ENCODE assay signal across 25 mouse cellular contexts in genomic region chr16:9054415-9054814, GRCm38 (mm10).
DNase-seq lines count a peak whose midpoint lies in the region; ATAC-seq lines count a peak whose summit lies in the region.
"Had no signal": no experiment of that assay in that cellular context is flagged by ENCODE, and none has a peak within 500 bp of the region (broad histone marks: within the 10 kb centered on the region; RNA-seq: fewer than 3 reads in every experiment).

No protein-coding gene starts in this region.

- peaks cover 6% of the 10 kb centered on the region for H3K4me1 ChIP-seq in heart, embryonic 16.5 days (ENCODE audit: control insufficient read depth, insufficient read depth, low read length)
- H3K4me1 ChIP-seq in neural tube, embryonic 15.5 days: no peaks in the 10 kb centered on the region
- H3K4me1 ChIP-seq in neural tube, embryonic 13.5 days (replicated peaks): peaks cover 5% of the 10 kb centered on the region; the same call in 1 of the 2 replicates
- H3K4me1 ChIP-seq: embryonic facial prominence, embryonic 12.5 days; forebrain, embryonic 13.5 days; limb, embryonic 12.5 days; liver, embryonic 13.5 days; midbrain, embryonic 12.5 days had no signal

- H3K9ac ChIP-seq in heart, embryonic 16.5 days (ENCODE audit: low read length): no peak overlapping the region
- no peak overlapping the region for H3K9ac ChIP-seq in neural tube, embryonic 15.5 days (replicated peaks)
- no peak overlapping the region for H3K9ac ChIP-seq in neural tube, embryonic 13.5 days
- H3K9ac ChIP-seq: embryonic facial prominence, embryonic 12.5 days; forebrain, embryonic 13.5 days; hindbrain, embryonic 13.5 days; limb, embryonic 12.5 days; liver, embryonic 13.5 days; lung, embryonic 14.5 days; midbrain, embryonic 12.5 days had no signal

- H3K4me2 ChIP-seq in heart, embryonic 16.5 days (ENCODE audit: low read depth, low read length): peak overlapping the region; percentile 3; the same call in 1 of the 2 replicates
- no peak overlapping the region for H3K4me2 ChIP-seq in neural tube, embryonic 15.5 days
- H3K4me2 ChIP-seq in neural tube, embryonic 13.5 days: no peak overlapping the region
- H3K4me2 ChIP-seq: embryonic facial prominence, embryonic 12.5 days; forebrain, embryonic 13.5 days; hindbrain, embryonic 13.5 days; limb, embryonic 12.5 days; liver, embryonic 13.5 days; lung, embryonic 14.5 days; midbrain, embryonic 12.5 days had no signal

- no peak overlapping the region for H3K4me3 ChIP-seq in heart, embryonic 16.5 days (ENCODE audit: low read length)
- no peak overlapping the region for H3K4me3 ChIP-seq in neural tube, embryonic 15.5 days (replicated peaks)
- no peak overlapping the region for H3K4me3 ChIP-seq in neural tube, embryonic 13.5 days
- H3K4me3 ChIP-seq: embryonic facial prominence, embryonic 12.5 days; erythroblast, embryonic 14.5 days; forebrain, embryonic 13.5 days; hindbrain, embryonic 13.5 days; limb, embryonic 12.5 days; liver, embryonic 13.5 days; midbrain, embryonic 12.5 days had no signal

- WGBS in heart, embryonic 16.5 days: 25% methylated on average over 4 of the region's 4 CpGs
- 41% methylated on average over 4 of the region's 4 CpGs for WGBS in neural tube, embryonic 15.5 days
- WGBS in neural tube, embryonic 13.5 days: 43% methylated on average over 4 of the region's 4 CpGs

- H3K27ac ChIP-seq in heart, embryonic 16.5 days (ENCODE audit: low read length): no peak overlapping the region
- no peak overlapping the region for H3K27ac ChIP-seq in neural tube, embryonic 15.5 days (replicated peaks)
- no peak overlapping the region for H3K27ac ChIP-seq in neural tube, embryonic 13.5 days (replicated peaks)
- H3K27ac ChIP-seq: embryonic facial prominence, embryonic 12.5 days; forebrain, embryonic 13.5 days; hindbrain, embryonic 13.5 days; limb, embryonic 12.5 days; liver, embryonic 13.5 days; midbrain, embryonic 12.5 days had no signal

- peak; percentile 80 for DNase-seq in heart, adult 11 months
- DNase-seq in heart, adult 18-20 months: no peak
- DNase-seq in heart, adult 9 months (ENCODE audit: low spot score in 2 of 2): no peak
- peak; percentile 19 for DNase-seq in neural tube, embryonic 10.5 days (ENCODE audit: extremely low spot score, low spot score)
- DNase-seq in adipocyte (ENCODE audit: low spot score): no peak
- DNase-seq: B cell, adult 2 months; cerebellum, adult 2 months; cerebellum, postnatal 36 days; gastrocnemius, postnatal 14 days; kidney, adult 9 months; liver, embryonic 13.5 days; lung, embryonic 14.5 days; lung, postnatal 4 days; right cerebral cortex, postnatal 14 days; spleen, adult 18-20 months; thymus, postnatal 4 days had no signal

- no peaks in the 10 kb centered on the region for H3K36me3 ChIP-seq in heart, embryonic 16.5 days (ENCODE audit: control insufficient read depth, insufficient read depth)
- no peaks in the 10 kb centered on the region for H3K36me3 ChIP-seq in neural tube, embryonic 15.5 days
- no peaks in the 10 kb centered on the region for H3K36me3 ChIP-seq in neural tube, embryonic 13.5 days
- H3K36me3 ChIP-seq: embryonic facial prominence, embryonic 12.5 days; hindbrain, embryonic 13.5 days; limb, embryonic 12.5 days; liver, embryonic 13.5 days; midbrain, embryonic 12.5 days had no signal

- H3K9me3 ChIP-seq in heart, embryonic 16.5 days (replicated peaks; ENCODE audit: control insufficient read depth, low read length): peaks cover 6% of the 10 kb centered on the region
- no peaks in the 10 kb centered on the region for H3K9me3 ChIP-seq in neural tube, embryonic 15.5 days (replicated peaks)
- no peaks in the 10 kb centered on the region for H3K9me3 ChIP-seq in neural tube, embryonic 13.5 days
- H3K9me3 ChIP-seq: embryonic facial prominence, embryonic 12.5 days; forebrain, embryonic 13.5 days; limb, embryonic 12.5 days; liver, embryonic 13.5 days; midbrain, embryonic 12.5 days had no signal

- no peaks in the 10 kb centered on the region for H3K27me3 ChIP-seq in heart, embryonic 16.5 days (ENCODE audit: control insufficient read depth, insufficient read depth, low read length)
- H3K27me3 ChIP-seq in neural tube, embryonic 15.5 days (replicated peaks): no peaks in the 10 kb centered on the region
- no peaks in the 10 kb centered on the region for H3K27me3 ChIP-seq in neural tube, embryonic 13.5 days
- H3K27me3 ChIP-seq: embryonic facial prominence, embryonic 12.5 days; forebrain, embryonic 13.5 days; hindbrain, embryonic 13.5 days; limb, embryonic 12.5 days; liver, embryonic 13.5 days; midbrain, embryonic 12.5 days had no signal

- ATAC-seq in heart, embryonic 16.5 days (replicated peaks; ENCODE audit: extremely low read depth, insufficient read depth, low FRiP score): peak; percentile 73
- no peak for ATAC-seq in neural tube, embryonic 15.5 days (ENCODE audit: low FRiP score)
- ATAC-seq in neural tube, embryonic 13.5 days (ENCODE audit: low read depth): peak; percentile 50; the same call in 1 of the 2 replicates
- ATAC-seq: forebrain, embryonic 13.5 days had no signal

Comparison
In these comparisons a context has a peak if more than half of its experiments do, and no peak if none do; other contexts are left out.
1. DNase-seq: peak in heart, adult 11 months (single experiment) and neural tube, embryonic 10.5 days (single experiment); none in heart, adult 18-20 months (0 of 2), heart, adult 9 months (0 of 2) and adipocyte (single experiment).